Mouse (Mus musculus) c-Kit-positive CD71-positive TER-119-positive erythroid progenitor cells, embryonic 14.5 days (primary cell): ENCODE data around the gene Olfr71.

Experiments
- DNase-seq: peaks from one replicate; pipeline ENCODE4 v3.0.0-alpha.2; 2013; ENCODE audit warnings: low spot score

The Olfr71 gene

GRCm38 (mm10) chr4:43655656-43656338 is 54.3 kb downstream of the Olfr71 start:
- peak; percentile 27 for DNase-seq
